Mouse (Mus musculus): ENCODE results near the gene Dsp. TPM values are rescaled to one million over a fixed set of nuclear protein-coding genes. Genes with fewer than 3 reads are reported as not detected.
A peak's percentile ranks its signal among the peaks of the same experiment; 100 is the strongest.

Gene Dsp
- polyA plus RNA-seq, 1 experiment from 2014 or later: 69.5 TPM

DNA sequence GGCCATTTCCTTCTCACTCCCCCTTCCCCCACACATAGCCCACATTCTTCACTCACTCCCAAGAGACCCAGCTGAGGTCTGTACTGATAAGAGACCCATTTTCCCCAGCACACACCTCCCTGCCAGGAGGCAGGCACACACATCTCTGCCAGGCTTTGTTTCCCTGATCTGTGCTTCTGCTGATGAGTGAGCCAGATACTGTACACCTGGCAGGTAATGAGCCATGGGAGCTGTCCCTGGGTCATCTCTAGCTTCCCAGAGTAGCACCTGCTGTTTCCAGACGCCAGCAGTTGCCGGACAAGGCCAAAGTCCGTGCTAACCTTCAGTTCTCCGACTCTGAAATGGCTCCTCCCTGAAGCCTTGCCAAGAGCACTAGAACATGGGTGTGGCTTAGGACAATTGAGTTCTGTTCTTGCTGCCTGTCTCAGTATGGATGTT, 19.6 kb downstream of the Dsp start:
- 0 out of 4 replicates have a peak overlapping the region, but pooled peaks of 1 of the 2 experiments have one; percentile 24 for H3K4me3 ChIP-seq (ENCODE audit: control insufficient read depth in 1 of 2, insufficient read depth in 1 of 2, low read depth in 1 of 2, low read length in 2 of 2)
- H3K9me3 ChIP-seq (ENCODE audit: control insufficient read depth, low read length): no peaks in the 10 kb centered on the region
- peaks cover 81% of the 10 kb centered on the region for H3K36me3 ChIP-seq (ENCODE audit: control insufficient read depth, insufficient read depth, low read length)
- peak overlapping the region; percentile 95 to 99 for H3K27ac ChIP-seq (replicated peaks in 1 of 2; ENCODE audit: control insufficient read depth in 1 of 2, insufficient read depth in 1 of 2, low read depth in 2 of 2, low read length in 2 of 2)
- peaks cover 2 to 20% of the 10 kb centered on the region in 2 experiments for H3K4me1 ChIP-seq (ENCODE audit: control insufficient read depth in 2 of 2, insufficient read depth in 2 of 2, low read length in 2 of 2)
- 3% methylated on average over 4 of the region's 4 CpGs for WGBS
- H3K27me3 ChIP-seq (ENCODE audit: control insufficient read depth, insufficient read depth, low read length): no peaks in the 10 kb centered on the region
- peak overlapping the region; percentile 51 for H3K4me2 ChIP-seq (ENCODE audit: low read length)
- peak overlapping the region; percentile 67 for H3K9ac ChIP-seq (ENCODE audit: low read length)
- peak; percentile 91 for ATAC-seq (ENCODE audit: insufficient number of reproducible peaks, insufficient read depth, low FRiP score, low read depth)

DNA sequence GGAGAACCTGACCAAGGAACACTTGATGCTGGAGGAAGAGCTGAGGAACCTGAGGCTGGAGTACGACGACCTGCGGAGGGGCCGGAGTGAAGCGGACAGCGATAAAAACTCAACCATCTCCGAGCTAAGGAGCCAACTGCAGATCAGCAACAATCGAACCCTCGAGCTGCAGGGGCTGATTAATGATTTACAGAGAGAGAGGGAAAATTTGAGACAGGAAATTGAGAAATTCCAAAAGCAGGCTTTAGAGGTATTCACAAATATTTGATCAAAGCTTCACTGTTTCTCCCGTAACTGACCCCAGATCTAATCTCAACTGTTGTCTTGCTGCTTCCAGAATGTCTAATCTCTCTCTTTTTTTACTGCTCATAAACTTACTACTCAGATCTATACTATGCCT, 42.3 kb downstream of the Dsp start:
- H3K4me3 ChIP-seq (ENCODE audit: control insufficient read depth in 1 of 2, insufficient read depth in 1 of 2, low read depth in 1 of 2, low read length in 2 of 2): no peak overlapping the region
- 93% methylated on average over 10 of the region's 10 CpGs for WGBS
- H3K9ac ChIP-seq (ENCODE audit: low read length): no peak overlapping the region
- no peak overlapping the region for H3K27ac ChIP-seq (replicated peaks in 1 of 2; ENCODE audit: control insufficient read depth in 1 of 2, insufficient read depth in 1 of 2, low read depth in 2 of 2, low read length in 2 of 2)
- H3K4me1 ChIP-seq (ENCODE audit: control insufficient read depth in 2 of 2, insufficient read depth in 2 of 2, low read length in 2 of 2): no peaks in the 10 kb centered on the region
- H3K27me3 ChIP-seq (ENCODE audit: control insufficient read depth, insufficient read depth, low read length): no peaks in the 10 kb centered on the region
- ATAC-seq (ENCODE audit: insufficient number of reproducible peaks, insufficient read depth, low FRiP score, low read depth): no peak
- peaks cover 11% of the 10 kb centered on the region; the same call in 1 of the 2 replicates for H3K9me3 ChIP-seq (ENCODE audit: control insufficient read depth, low read length)
- no peak overlapping the region for H3K4me2 ChIP-seq (ENCODE audit: low read length)
- peaks cover 100% of the 10 kb centered on the region for H3K36me3 ChIP-seq (ENCODE audit: control insufficient read depth, insufficient read depth, low read length)

GRCm38 (mm10) chr13:38201413-38201812, 50.3 kb downstream of the Dsp start:
- peaks cover 27% of the 10 kb centered on the region for H3K36me3 ChIP-seq (ENCODE audit: control insufficient read depth, insufficient read depth, low read length)
- H3K9ac ChIP-seq (ENCODE audit: low read length): no peak overlapping the region
- no peak for ATAC-seq (ENCODE audit: insufficient number of reproducible peaks, insufficient read depth, low FRiP score, low read depth)
- H3K27ac ChIP-seq (replicated peaks in 1 of 2; ENCODE audit: control insufficient read depth in 1 of 2, insufficient read depth in 1 of 2, low read depth in 2 of 2, low read length in 2 of 2): no peak overlapping the region
- H3K4me2 ChIP-seq (ENCODE audit: low read length): no peak overlapping the region
- H3K4me3 ChIP-seq (ENCODE audit: control insufficient read depth in 1 of 2, insufficient read depth in 1 of 2, low read depth in 1 of 2, low read length in 2 of 2): no peak overlapping the region
- H3K9me3 ChIP-seq (ENCODE audit: control insufficient read depth, low read length): 0 out of 2 replicates have a peak, but pooled peaks cover 2% of the 10 kb centered on the region
- H3K4me1 ChIP-seq (ENCODE audit: control insufficient read depth in 2 of 2, insufficient read depth in 2 of 2, low read length in 2 of 2): peaks cover 2 to 14% of the 10 kb centered on the region in 2 experiments
- no peaks in the 10 kb centered on the region for H3K27me3 ChIP-seq (ENCODE audit: control insufficient read depth, insufficient read depth, low read length)
- WGBS: 69% methylated on average over 6 of the region's 6 CpGs

- WGBS: 64% methylated on average over 4 of the region's 4 CpGs
- H3K9me3 ChIP-seq (ENCODE audit: control insufficient read depth, low read length): no peaks in the 10 kb centered on the region
- no peak overlapping the region for H3K9ac ChIP-seq (ENCODE audit: low read length)
- ATAC-seq (ENCODE audit: insufficient number of reproducible peaks, insufficient read depth, low FRiP score, low read depth): no peak
- peak overlapping the region in 1 of 2 experiments; percentile 93; a peak in 2 of 4 replicates for H3K4me3 ChIP-seq (ENCODE audit: control insufficient read depth in 1 of 2, insufficient read depth in 1 of 2, low read depth in 1 of 2, low read length in 2 of 2)
- H3K36me3 ChIP-seq (ENCODE audit: control insufficient read depth, insufficient read depth, low read length): peaks cover 8% of the 10 kb centered on the region; the same call in 1 of the 2 replicates
- peak overlapping the region; percentile 62 for H3K4me2 ChIP-seq (ENCODE audit: low read length)
- H3K27ac ChIP-seq (replicated peaks in 1 of 2; ENCODE audit: control insufficient read depth in 1 of 2, insufficient read depth in 1 of 2, low read depth in 2 of 2, low read length in 2 of 2): no peak overlapping the region
- no peaks in the 10 kb centered on the region for H3K27me3 ChIP-seq (ENCODE audit: control insufficient read depth, insufficient read depth, low read length)
- peaks cover 2 to 14% of the 10 kb centered on the region in 2 experiments for H3K4me1 ChIP-seq (ENCODE audit: control insufficient read depth in 2 of 2, insufficient read depth in 2 of 2, low read length in 2 of 2)
Observed at GRCm38 (mm10) chr13:38204171-38204570, 53.1 kb downstream of the Dsp start.

DNA sequence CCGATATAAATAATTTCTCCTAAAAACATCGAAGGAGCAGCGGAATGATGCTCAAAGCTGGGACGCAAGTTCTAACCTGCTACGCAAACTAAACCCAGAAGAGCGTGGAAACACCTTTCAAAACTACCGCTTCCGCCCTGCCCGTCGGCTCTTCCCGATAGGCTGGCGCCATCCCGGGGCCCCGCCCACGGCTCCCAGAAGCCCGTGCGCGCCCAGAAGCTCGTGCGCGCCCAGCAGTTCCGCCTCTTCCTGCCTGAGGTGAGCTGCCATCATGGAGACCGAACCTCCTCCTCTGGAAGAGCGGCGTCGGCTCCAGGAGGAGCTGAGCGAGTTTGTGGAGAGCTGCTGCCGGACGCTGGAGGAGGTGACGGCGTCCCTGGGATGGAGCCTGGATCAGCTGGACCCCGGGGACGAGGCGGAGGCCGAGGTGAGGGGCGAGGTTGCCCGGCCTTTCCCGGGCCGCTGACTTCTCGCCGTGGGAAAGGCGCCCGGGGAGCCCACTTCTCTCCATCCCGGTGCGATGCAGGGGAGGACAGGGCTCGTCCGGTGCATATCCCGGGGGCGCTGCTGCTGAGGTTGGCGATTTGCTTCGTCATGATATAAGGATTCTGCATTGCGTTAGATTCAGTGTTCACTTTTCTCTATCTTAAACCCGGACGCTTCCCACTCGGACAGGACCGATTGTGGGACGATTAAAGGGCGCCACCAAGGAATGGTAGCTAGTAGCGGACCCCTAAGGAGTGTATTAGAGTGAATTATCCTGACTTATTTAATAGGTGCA, 53.8 kb downstream of the Dsp start, which contains the start of gene Snrnp48:
Gene Snrnp48 (plus strand): TSS at position 237 of the 781 bp plus-strand sequence.
- Histone ChIP-seq H3K27me3 (ENCODE audit: control insufficient read depth, insufficient read depth, low read length) (no peaks in the 10 kb centered on the region), H3K4me2 (ENCODE audit: low read length) (peak within 1 kb of the TSS; percentile 62), H3K36me3 (ENCODE audit: control insufficient read depth, insufficient read depth, low read length) (peaks cover 11% of the 10 kb centered on the region; the same call in 1 of the 2 replicates), H3K4me3 (ENCODE audit: control insufficient read depth in 1 of 2, insufficient read depth in 1 of 2, low read depth in 1 of 2, low read length in 2 of 2) (peak within 1 kb of the TSS; percentile 93 to 94), H3K9me3 (ENCODE audit: control insufficient read depth, low read length) (no peaks in the 10 kb centered on the region), H3K4me1 (ENCODE audit: control insufficient read depth in 2 of 2, insufficient read depth in 2 of 2, low read length in 2 of 2) (peaks cover 2 to 14% of the 10 kb centered on the region in 2 experiments), H3K27ac (replicated peaks in 1 of 2; ENCODE audit: control insufficient read depth in 1 of 2, insufficient read depth in 1 of 2, low read depth in 2 of 2, low read length in 2 of 2) (peak within 1 kb of the TSS; percentile 89 to 93), H3K9ac (ENCODE audit: low read length) (peak within 1 kb of the TSS; percentile 91)
- ATAC-seq (ENCODE audit: insufficient number of reproducible peaks, insufficient read depth, low FRiP score, low read depth): peak; percentile 94
- WGBS: 1% methylated on average over 58 of the region's 59 CpGs

DNA sequence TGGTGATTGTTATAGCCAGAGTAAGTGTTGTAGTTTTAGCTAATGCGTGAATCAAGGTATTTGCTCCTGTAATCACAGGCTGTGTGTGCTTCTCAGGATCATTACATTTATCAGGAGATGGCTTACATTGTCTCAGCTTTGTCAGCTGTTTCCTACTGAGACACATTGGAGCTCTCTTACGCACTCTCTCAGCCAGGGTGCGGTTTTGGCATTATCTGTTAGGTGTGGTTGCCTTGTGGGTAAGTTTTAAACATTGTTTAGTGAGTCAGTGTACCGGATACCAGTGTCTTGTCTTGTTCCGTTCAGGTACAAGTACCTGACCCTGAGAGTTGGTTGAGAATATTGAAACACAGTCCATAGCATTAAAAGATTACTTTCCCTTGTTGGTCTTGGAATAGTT, 60.0 kb downstream of the Dsp start:
- no peak overlapping the region for H3K9ac ChIP-seq (ENCODE audit: low read length)
- H3K27me3 ChIP-seq (ENCODE audit: control insufficient read depth, insufficient read depth, low read length): no peaks in the 10 kb centered on the region
- no peaks in the 10 kb centered on the region for H3K9me3 ChIP-seq (ENCODE audit: control insufficient read depth, low read length)
- H3K36me3 ChIP-seq (ENCODE audit: control insufficient read depth, insufficient read depth, low read length): peaks cover 65% of the 10 kb centered on the region
- no peak overlapping the region for H3K27ac ChIP-seq (replicated peaks in 1 of 2; ENCODE audit: control insufficient read depth in 1 of 2, insufficient read depth in 1 of 2, low read depth in 2 of 2, low read length in 2 of 2)
- peaks cover 0 to under 1% of the 10 kb centered on the region in 2 experiments; a peak in 2 of 4 replicates for H3K4me1 ChIP-seq (ENCODE audit: control insufficient read depth in 2 of 2, insufficient read depth in 2 of 2, low read length in 2 of 2)
- no peak overlapping the region for H3K4me3 ChIP-seq (ENCODE audit: control insufficient read depth in 1 of 2, insufficient read depth in 1 of 2, low read depth in 1 of 2, low read length in 2 of 2)
- ATAC-seq (ENCODE audit: insufficient number of reproducible peaks, insufficient read depth, low FRiP score, low read depth): no peak
- 91% methylated on average over 5 of the region's 5 CpGs for WGBS
- no peak overlapping the region for H3K4me2 ChIP-seq (ENCODE audit: low read length)

DNA sequence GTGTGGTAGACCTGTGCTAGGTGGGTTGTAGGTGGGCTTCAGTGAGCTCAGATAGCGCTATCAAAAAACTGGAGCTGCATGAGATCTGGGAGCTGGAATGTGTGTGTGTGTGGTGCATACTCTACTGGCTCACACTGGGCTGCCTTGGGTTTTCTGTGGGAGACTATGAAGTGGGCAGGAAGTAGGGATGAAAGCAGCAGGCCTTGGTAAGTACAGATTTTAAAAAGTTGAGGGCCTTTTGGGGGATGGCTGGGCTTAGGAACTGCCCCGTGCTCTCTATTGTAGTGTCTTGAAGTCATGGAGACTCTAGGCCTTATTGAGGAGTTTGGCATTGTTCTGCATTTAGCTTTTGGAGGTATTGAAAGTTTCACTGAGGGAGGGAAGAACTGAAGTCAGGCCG, 67.6 kb downstream of the Dsp start:
- 89% methylated on average over 3 of the region's 3 CpGs for WGBS
- H3K27me3 ChIP-seq (ENCODE audit: control insufficient read depth, insufficient read depth, low read length): no peaks in the 10 kb centered on the region
- no peaks in the 10 kb centered on the region for H3K9me3 ChIP-seq (ENCODE audit: control insufficient read depth, low read length)
- no peaks in the 10 kb centered on the region for H3K4me1 ChIP-seq (ENCODE audit: control insufficient read depth in 2 of 2, insufficient read depth in 2 of 2, low read length in 2 of 2)
- H3K4me2 ChIP-seq (ENCODE audit: low read length): no peak overlapping the region
- no peak overlapping the region for H3K9ac ChIP-seq (ENCODE audit: low read length)
- no peak overlapping the region for H3K27ac ChIP-seq (replicated peaks in 1 of 2; ENCODE audit: control insufficient read depth in 1 of 2, insufficient read depth in 1 of 2, low read depth in 2 of 2, low read length in 2 of 2)
- ATAC-seq (ENCODE audit: insufficient number of reproducible peaks, insufficient read depth, low FRiP score, low read depth): no peak
- H3K36me3 ChIP-seq (ENCODE audit: control insufficient read depth, insufficient read depth, low read length): peaks cover 93% of the 10 kb centered on the region
- no peak overlapping the region for H3K4me3 ChIP-seq (ENCODE audit: control insufficient read depth in 1 of 2, insufficient read depth in 1 of 2, low read depth in 1 of 2, low read length in 2 of 2)
